Comparison of ENCODE assay signal across 33 mouse cellular contexts in genomic region chr9:100534686-100535085, GRCm38 (mm10). TPM values are rescaled to one million over a fixed set of nuclear protein-coding genes. Genes with fewer than 3 reads are reported as not detected.
"Had no signal": no experiment of that assay in that cellular context is flagged by ENCODE, and none has a peak within 500 bp of the region (broad histone marks: within the 10 kb centered on the region; RNA-seq: fewer than 3 reads in every experiment).

No protein-coding gene starts in this region.

- H3K36me3 ChIP-seq: limb, embryonic 10.5 days; limb, embryonic 12.5 days; limb, embryonic 13.5 days; limb, embryonic 15.5 days; liver, embryonic 12.5 days; liver, embryonic 13.5 days; liver, embryonic 15.5 days; lung, embryonic 15.5 days; midbrain, embryonic 12.5 days; midbrain, embryonic 13.5 days; midbrain, embryonic 15.5 days; neural tube, embryonic 12.5 days had no signal

- DNase-seq: left cerebral cortex, postnatal 4 days; liver; liver, embryonic 13.5 days; liver, postnatal 0 days; lung, adult 18-20 months; lung, adult 2 months; lung, embryonic 14.5 days; lung, postnatal 10 days; lung, postnatal 14 days; lung, postnatal 36 days; lung, postnatal 4 days; midbrain, embryonic 14.5 days had no signal

- H3K4me1 ChIP-seq: limb, embryonic 10.5 days; limb, embryonic 12.5 days; limb, embryonic 13.5 days; midbrain, embryonic 10.5 days; midbrain, embryonic 12.5 days; midbrain, embryonic 13.5 days; midbrain, embryonic 15.5 days; neural tube, embryonic 12.5 days had no signal

- H3K4me3 ChIP-seq: limb, embryonic 10.5 days; limb, embryonic 12.5 days; limb, embryonic 13.5 days; limb, embryonic 15.5 days; liver, embryonic 12.5 days; liver, embryonic 13.5 days; liver, embryonic 15.5 days; lung, embryonic 15.5 days; megakaryocyte, embryonic 14.5 days; midbrain, embryonic 10.5 days; midbrain, embryonic 12.5 days; midbrain, embryonic 13.5 days; midbrain, embryonic 15.5 days; myocyte; neural tube, embryonic 12.5 days had no signal

- ATAC-seq: liver, embryonic 12.5 days; liver, postnatal 0 days; lung, postnatal 0 days; midbrain, embryonic 13.5 days; midbrain, embryonic 15.5 days; midbrain, embryonic 16.5 days had no signal

- H3K27ac ChIP-seq: limb, embryonic 10.5 days; limb, embryonic 12.5 days; limb, embryonic 13.5 days; limb, embryonic 15.5 days; liver, embryonic 12.5 days; liver, embryonic 13.5 days; liver, embryonic 14.5 days; liver, embryonic 15.5 days; lung, embryonic 15.5 days; macrophage; midbrain, embryonic 10.5 days; midbrain, embryonic 12.5 days; midbrain, embryonic 13.5 days; midbrain, embryonic 15.5 days; neural tube, embryonic 12.5 days had no signal

- H3K9ac ChIP-seq: limb, embryonic 12.5 days; limb, embryonic 13.5 days; limb, embryonic 15.5 days; liver, embryonic 12.5 days; liver, embryonic 13.5 days; liver, embryonic 14.5 days; liver, embryonic 15.5 days; liver, postnatal 0 days; lung, embryonic 14.5 days; lung, embryonic 15.5 days; midbrain, embryonic 12.5 days; midbrain, embryonic 13.5 days; midbrain, embryonic 15.5 days; neural tube, embryonic 12.5 days had no signal

- H3K27me3 ChIP-seq: limb, embryonic 12.5 days; limb, embryonic 13.5 days; limb, embryonic 15.5 days; liver, embryonic 12.5 days; liver, embryonic 13.5 days; liver, embryonic 15.5 days; lung, embryonic 15.5 days; megakaryocyte, embryonic 14.5 days; midbrain, embryonic 12.5 days; midbrain, embryonic 13.5 days; midbrain, embryonic 15.5 days; neural tube, embryonic 12.5 days had no signal

- H3K9me3 ChIP-seq: limb, embryonic 10.5 days; limb, embryonic 12.5 days; limb, embryonic 13.5 days; limb, embryonic 15.5 days; liver, embryonic 12.5 days; liver, embryonic 13.5 days; liver, embryonic 15.5 days; lung, embryonic 15.5 days; megakaryocyte, embryonic 14.5 days; midbrain, embryonic 10.5 days; midbrain, embryonic 12.5 days; midbrain, embryonic 13.5 days; midbrain, embryonic 15.5 days; neural tube, embryonic 12.5 days had no signal

RNA-seq across cellular contexts. Expression of gene Slc35g2, which starts 36.2 kb away (rescaled TPM):
- total RNA-seq: megakaryocyte, adult 5-6 weeks; megakaryocyte-erythroid progenitor cell, adult 5-6 weeks; monocyte, adult 5-6 weeks had no signal
